Mouse (Mus musculus) kidney, embryonic 15.5 days (tissue): ENCODE data around the gene Nfe2l1. TPM values are rescaled to one million over a fixed set of nuclear protein-coding genes. Genes with fewer than 3 reads are reported as not detected.
"Not testable (repeated sequence)": the region's sequence is repeated elsewhere in the genome, so short reads cannot be mapped to it uniquely, and the experiment has no call there.

Experiments used
- ATAC-seq: fragments of 200-750 bp; cut with Nextera tagmentation; replicated peaks from 2 replicates; pipeline ENCODE4 v1.8.0; 2017; ENCODE audit warnings: moderate TSS enrichment; ENCODE audit not compliant: low FRiP score
- H3K27ac ChIP-seq: fragments of 300-500 bp; sonication (generic); 2 replicates; pipeline ENCODE4 v1.5.1; 2015; ENCODE audit warnings: mild to moderate bottlenecking, inconsistent platforms
- H3K27me3 ChIP-seq: fragments of 300-500 bp; sonication (generic); 2 replicates; pipeline ENCODE4 v1.6.1; 2015; ENCODE audit warnings: inconsistent platforms
- H3K36me3 ChIP-seq: fragments of 300-500 bp; sonication (generic); 2 replicates; pipeline ENCODE4 v1.6.1; 2015; ENCODE audit warnings: inconsistent platforms
- H3K4me1 ChIP-seq: fragments of 300-500 bp; sonication (generic); 2 replicates; pipeline ENCODE4 v1.6.1; 2015; ENCODE audit warnings: inconsistent platforms
- H3K4me2 ChIP-seq: fragments of 300-500 bp; sonication (generic); 2 replicates; pipeline ENCODE4 v1.6.1; 2015; ENCODE audit warnings: moderate library complexity, mild to moderate bottlenecking, inconsistent platforms
- H3K4me3 ChIP-seq: fragments of 300-500 bp; sonication (generic); replicated peaks from 2 replicates; pipeline ENCODE4 v1.5.1; 2015; ENCODE audit warnings: mild to moderate bottlenecking, inconsistent platforms
- H3K9ac ChIP-seq: fragments of 300-500 bp; sonication (generic); 2 replicates; pipeline ENCODE4 v1.6.1; 2015; ENCODE audit warnings: mild to moderate bottlenecking, inconsistent platforms
- H3K9me3 ChIP-seq: fragments of 300-500 bp; sonication (generic); replicated peaks from 2 replicates; pipeline ENCODE4 v1.6.1; 2016; ENCODE audit warnings: inconsistent platforms
- WGBS: fragments of 180-500 bp; shearing (Covaris S2); methylation state at CpG from one replicate; pipeline ENCODE4 v1.1.7; 2015; ENCODE audit warnings: mixed read lengths; 5-methylcytosine and 5-hydroxymethylcytosine counted together
- polyA plus RNA-seq: library from polyadenylated mRNA; unstranded; fragments of >200 nt; fragmentation: Nextera tagmentation; extraction: Ambion mirVana; gene quantifications from 2 replicates; pipeline ENCODE4 v1.2.1, GENCODE M21; 2015

Nfe2l1 gene
- polyA plus RNA-seq, 1 experiment from 2014 or later = 82.1 TPM

GRCm38 (mm10) chr11:96815895-96816294 lies 13.9 kb downstream of the Nfe2l1 start:
- Histone ChIP-seq H3K4me3 (no peak overlapping the region), H3K9ac (no peak overlapping the region), H3K27ac (no peak overlapping the region), H3K4me1 (no peaks in the 10 kb centered on the region), H3K4me2 (no peak overlapping the region), H3K9me3 (no peaks in the 10 kb centered on the region), H3K36me3 (peaks cover 98% of the 10 kb centered on the region), H3K27me3 (no peaks in the 10 kb centered on the region)
- 95% methylated on average over 2 of the region's 2 CpGs for WGBS
- ATAC-seq = no peak

GRCm38 (mm10) chr11:96814443-96814842 lies 15.3 kb downstream of the Nfe2l1 start:
- Histone ChIP-seq H3K27me3 (no peaks in the 10 kb centered on the region), H3K4me1 (no peaks in the 10 kb centered on the region), H3K9ac (no peak overlapping the region), H3K9me3 (no peaks in the 10 kb centered on the region), H3K4me3 (no peak overlapping the region), H3K4me2 (no peak overlapping the region), H3K27ac (no peak overlapping the region), H3K36me3 (peaks cover 98% of the 10 kb centered on the region)
- 91% methylated on average over 2 of the region's 2 CpGs for WGBS
- no peak for ATAC-seq

- 86% methylated on average over 5 of the region's 5 CpGs for WGBS
- H3K27ac ChIP-seq = no peak overlapping the region
- no peaks in the 10 kb centered on the region for H3K27me3 ChIP-seq
- no peaks in the 10 kb centered on the region for H3K9me3 ChIP-seq
- no peak overlapping the region for H3K4me2 ChIP-seq
- no peak overlapping the region for H3K9ac ChIP-seq
- no peak for ATAC-seq
- no peaks in the 10 kb centered on the region for H3K4me1 ChIP-seq
- no peak overlapping the region for H3K4me3 ChIP-seq
- peaks cover 98% of the 10 kb centered on the region for H3K36me3 ChIP-seq
These were observed 15.8 kb downstream of the Nfe2l1 start for GRCm38 (mm10) chr11:96813920-96814319.

GRCm38 (mm10) chr11:96813455-96813854 lies 16.3 kb downstream of the Nfe2l1 start:
- 73% methylated on average over 4 of the region's 4 CpGs for WGBS
- Histone ChIP-seq H3K9me3 (no peaks in the 10 kb centered on the region), H3K4me3 (no peak overlapping the region), H3K4me1 (no peaks in the 10 kb centered on the region), H3K9ac (no peak overlapping the region), H3K36me3 (peaks cover 98% of the 10 kb centered on the region), H3K4me2 (no peak overlapping the region), H3K27me3 (no peaks in the 10 kb centered on the region), H3K27ac (no peak overlapping the region)
- no peak for ATAC-seq

- not testable (repeated sequence) for H3K9me3 ChIP-seq, H3K4me2 ChIP-seq, H3K27ac ChIP-seq, H3K4me1 ChIP-seq, H3K27me3 ChIP-seq, ATAC-seq, H3K4me3 ChIP-seq, H3K9ac ChIP-seq
- 92% methylated on average over 1 of the region's 1 CpGs for WGBS
- H3K36me3 ChIP-seq = peaks cover 97% of the 10 kb centered on the region
These were observed 18.6 kb downstream of the Nfe2l1 start for GRCm38 (mm10) chr11:96811188-96811587.

- Histone ChIP-seq H3K4me3 (no peak overlapping the region), H3K9ac (no peak overlapping the region), H3K36me3 (peaks cover 97% of the 10 kb centered on the region), H3K4me2 (no peak overlapping the region), H3K27ac (no peak overlapping the region), H3K4me1 (no peaks in the 10 kb centered on the region), H3K9me3 (no peaks in the 10 kb centered on the region), H3K27me3 (no peaks in the 10 kb centered on the region)
- ATAC-seq = no peak
- WGBS = 88% methylated on average over 6 of the region's 6 CpGs
These were observed 20.1 kb downstream of the Nfe2l1 start for GRCm38 (mm10) chr11:96809562-96810235.

GRCm38 (mm10) chr11:96808066-96808465 lies 21.7 kb downstream of the Nfe2l1 start:
- H3K4me2 ChIP-seq = no peak overlapping the region
- no peaks in the 10 kb centered on the region for H3K9me3 ChIP-seq
- WGBS = 57% methylated on average over 1 of the region's 1 CpGs
- no peak overlapping the region for H3K9ac ChIP-seq
- no peaks in the 10 kb centered on the region for H3K4me1 ChIP-seq
- H3K36me3 ChIP-seq = peaks cover 99% of the 10 kb centered on the region
- no peak overlapping the region for H3K27ac ChIP-seq
- no peak overlapping the region for H3K4me3 ChIP-seq
- no peaks in the 10 kb centered on the region for H3K27me3 ChIP-seq
- no peak for ATAC-seq

- WGBS = 93% methylated on average over 5 of the region's 5 CpGs
- no peaks in the 10 kb centered on the region for H3K9me3 ChIP-seq
- H3K27me3 ChIP-seq = no peaks in the 10 kb centered on the region
- no peak overlapping the region for H3K27ac ChIP-seq
- H3K4me1 ChIP-seq = no peaks in the 10 kb centered on the region
- peaks cover 99% of the 10 kb centered on the region for H3K36me3 ChIP-seq
- no peak overlapping the region for H3K4me2 ChIP-seq
- ATAC-seq = no peak
- H3K4me3 ChIP-seq = no peak overlapping the region
- H3K9ac ChIP-seq = no peak overlapping the region
These were observed 24.2 kb downstream of the Nfe2l1 start for GRCm38 (mm10) chr11:96805606-96806005.

- no peaks in the 10 kb centered on the region for H3K27me3 ChIP-seq
- H3K9ac ChIP-seq = no peak overlapping the region
- 88% methylated on average over 2 of the region's 2 CpGs for WGBS
- H3K9me3 ChIP-seq = no peaks in the 10 kb centered on the region
- no peak overlapping the region for H3K4me3 ChIP-seq
- no peak overlapping the region for H3K27ac ChIP-seq
- H3K4me2 ChIP-seq = no peak overlapping the region
- H3K36me3 ChIP-seq = peaks cover 76% of the 10 kb centered on the region
- H3K4me1 ChIP-seq = no peaks in the 10 kb centered on the region
- no peak for ATAC-seq
These were observed 30.3 kb downstream of the Nfe2l1 start for GRCm38 (mm10) chr11:96799511-96799910.

GRCm38 (mm10) chr11:96796586-96796985 lies 33.2 kb downstream of the Nfe2l1 start:
- no peak overlapping the region for H3K27ac ChIP-seq
- 57% methylated on average over 1 of the region's 1 CpGs for WGBS
- H3K4me3 ChIP-seq = no peak overlapping the region
- H3K9ac ChIP-seq = no peak overlapping the region
- H3K9me3 ChIP-seq = no peaks in the 10 kb centered on the region
- peaks cover 53% of the 10 kb centered on the region for H3K36me3 ChIP-seq
- H3K4me1 ChIP-seq = peaks cover 21% of the 10 kb centered on the region
- ATAC-seq = no peak
- no peaks in the 10 kb centered on the region for H3K27me3 ChIP-seq
- H3K4me2 ChIP-seq = no peak overlapping the region

- no peak overlapping the region for H3K4me3 ChIP-seq
These were observed 33.7 kb downstream of the Nfe2l1 start for GRCm38 (mm10) chr11:96796081-96796480.

GRCm38 (mm10) chr11:96795491-96795890 lies 34.3 kb downstream of the Nfe2l1 start:
- H3K4me1 ChIP-seq = peaks cover 31% of the 10 kb centered on the region
- no peak overlapping the region for H3K27ac ChIP-seq
- H3K4me3 ChIP-seq = no peak overlapping the region
- no peak overlapping the region for H3K9ac ChIP-seq
- no peaks in the 10 kb centered on the region for H3K9me3 ChIP-seq
- no peaks in the 10 kb centered on the region for H3K27me3 ChIP-seq
- WGBS = 94% methylated on average over 13 of the region's 13 CpGs
- no peak for ATAC-seq
- H3K4me2 ChIP-seq = no peak overlapping the region
- H3K36me3 ChIP-seq = peaks cover 50% of the 10 kb centered on the region

More at GRCm38 (mm10) chr11:96796081-96796480, 33.7 kb downstream of the Nfe2l1 start:
- H3K9ac ChIP-seq = no peak overlapping the region
- H3K4me2 ChIP-seq = no peak overlapping the region
- no peak for ATAC-seq
- peaks cover 25% of the 10 kb centered on the region for H3K4me1 ChIP-seq
- H3K9me3 ChIP-seq = no peaks in the 10 kb centered on the region
- 95% methylated on average over 2 of the region's 2 CpGs for WGBS
- H3K36me3 ChIP-seq = peaks cover 52% of the 10 kb centered on the region
- H3K27me3 ChIP-seq = no peaks in the 10 kb centered on the region
- no peak overlapping the region for H3K27ac ChIP-seq

- 9% methylated on average over 1 of the region's 1 CpGs for WGBS
These were observed 39.1 kb downstream of the Nfe2l1 start for GRCm38 (mm10) chr11:96790681-96791080.

More at GRCm38 (mm10) chr11:96790681-96791080, 39.1 kb downstream of the Nfe2l1 start:
- Histone ChIP-seq H3K36me3 (peaks cover 21% of the 10 kb centered on the region), H3K4me3 (peak overlapping the region; percentile 97), H3K4me1 (peaks cover 41% of the 10 kb centered on the region), H3K4me2 (peak overlapping the region; percentile 79), H3K27ac (no peak overlapping the region), H3K9ac (0 out of 2 replicates have a peak overlapping the region, but pooled peaks have one; percentile 15), H3K27me3 (no peaks in the 10 kb centered on the region), H3K9me3 (no peaks in the 10 kb centered on the region)
- no peak for ATAC-seq
